Mouse (Mus musculus) retina, postnatal 7 days (tissue): Measurements from ENCODE around the gene Rpl28.

Experiments used
- DNase-seq: peaks from one replicate; pipeline ENCODE4 v3.0.0-alpha.2; 2012; ENCODE audit warnings: low read depth, low spot score

Rpl28 gene

DNA sequence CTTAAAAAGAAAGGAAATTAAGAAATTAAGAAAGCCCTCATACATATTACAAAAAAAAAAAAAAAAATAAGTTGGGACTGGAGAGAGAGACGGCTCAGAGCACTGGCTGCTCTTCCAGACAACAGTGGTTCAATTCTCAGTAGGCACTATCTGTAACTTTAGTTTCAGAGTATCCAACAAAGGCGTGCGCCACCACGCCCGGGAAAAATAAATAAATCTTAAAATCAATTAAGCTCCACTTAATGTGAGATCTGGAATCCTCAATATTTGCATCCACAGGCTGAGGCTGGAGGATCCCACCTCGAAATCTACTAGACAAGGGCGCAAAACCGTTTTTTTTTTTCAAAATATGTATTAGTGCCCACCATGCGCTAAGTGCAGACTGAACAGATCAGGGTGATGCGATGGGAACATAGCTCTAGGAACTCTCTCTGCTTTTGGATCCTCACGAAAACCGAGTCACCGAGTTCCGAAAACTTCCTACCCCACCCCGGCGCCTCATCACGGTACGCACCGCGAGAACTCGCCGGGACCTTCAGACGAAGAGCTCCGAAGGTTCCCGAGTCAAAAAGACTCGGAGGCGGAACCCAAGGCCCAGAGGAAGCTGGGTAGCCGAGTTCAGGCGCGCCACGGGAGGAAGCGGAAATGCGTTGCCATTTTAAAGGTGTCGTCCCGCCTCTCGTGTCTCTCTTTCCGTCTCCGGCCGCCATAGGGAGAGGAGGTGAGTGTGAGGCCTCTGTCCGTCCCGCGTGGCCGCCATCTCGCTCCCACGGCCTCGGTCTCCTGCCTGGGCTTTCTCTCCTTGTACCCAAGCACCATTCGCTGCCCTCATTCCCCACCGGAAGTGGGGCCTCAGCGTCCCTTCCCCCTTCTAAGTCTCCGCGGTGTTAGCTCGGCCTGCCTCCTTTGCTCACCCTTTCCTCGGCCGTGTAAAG is at the start of gene Rpl28:
Gene Rpl28, plus strand, starts transcription at position 597 of the 935 bp plus-strand sequence.
- DNase-seq = peak; percentile 92

DNA sequence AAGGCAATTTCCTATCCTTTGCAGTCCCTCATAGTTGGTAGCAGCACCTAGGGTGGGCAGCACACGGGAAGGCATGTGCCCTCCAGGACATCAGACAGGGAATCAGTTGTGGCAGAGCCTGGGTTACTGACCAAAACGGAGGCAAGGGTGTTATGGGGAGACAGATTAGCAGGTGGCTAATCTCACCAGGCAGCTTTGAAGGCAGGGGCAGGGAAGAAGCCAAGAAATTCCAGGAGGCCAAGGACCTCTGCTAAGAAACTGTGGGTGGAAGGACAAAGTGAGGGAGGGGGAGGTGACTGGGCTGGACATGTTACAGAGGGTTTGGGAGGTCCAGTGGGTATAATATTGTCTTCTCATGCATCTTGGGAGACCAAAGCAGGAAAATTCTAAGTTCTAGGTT is 49.3 kb upstream of the Rpl28 start:
- no peak for DNase-seq

GRCm38 (mm10) chr7:4744886-4745285 is 47.8 kb upstream of the Rpl28 start:
- DNase-seq = no peak

- DNase-seq = no peak
Observed at GRCm38 (mm10) chr7:4746326-4746980, 46.2 kb upstream of the Rpl28 start.

DNA sequence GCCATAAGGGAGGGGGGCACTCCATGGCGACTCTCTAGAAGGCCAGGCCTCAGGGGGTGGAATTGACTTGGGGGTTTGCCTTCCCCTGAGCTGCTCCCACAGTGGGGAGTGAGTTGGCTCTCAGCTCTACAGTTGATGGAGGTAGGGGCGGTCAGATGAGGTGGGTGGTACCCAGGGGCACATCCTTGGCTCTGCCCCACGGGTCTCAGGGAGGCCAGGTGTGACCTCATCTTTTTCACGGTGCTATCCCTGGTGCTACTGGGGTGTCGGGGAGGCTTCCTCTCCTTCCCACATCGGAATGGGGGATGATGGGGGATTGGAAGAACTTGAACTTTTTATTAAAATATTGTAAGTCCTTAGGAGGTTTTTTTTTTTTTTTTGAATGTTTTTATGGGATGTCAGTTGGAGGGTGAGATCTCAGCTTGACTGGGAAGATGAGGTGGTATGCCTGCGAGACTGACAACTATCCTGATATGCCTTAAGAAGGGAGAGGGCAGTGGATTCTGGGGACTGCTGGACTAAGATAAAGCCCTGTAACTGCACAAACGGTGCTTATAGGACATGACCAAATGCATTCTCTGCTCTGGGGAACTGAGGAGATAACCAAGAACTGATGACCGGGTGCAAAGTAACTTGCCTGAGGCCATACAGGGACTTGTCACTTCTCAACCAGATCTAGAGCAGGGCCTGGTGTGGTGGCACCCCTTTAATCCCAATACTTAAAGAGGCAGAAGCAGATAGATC is 45.3 kb upstream of the Rpl28 start:
- no peak for DNase-seq

DNA sequence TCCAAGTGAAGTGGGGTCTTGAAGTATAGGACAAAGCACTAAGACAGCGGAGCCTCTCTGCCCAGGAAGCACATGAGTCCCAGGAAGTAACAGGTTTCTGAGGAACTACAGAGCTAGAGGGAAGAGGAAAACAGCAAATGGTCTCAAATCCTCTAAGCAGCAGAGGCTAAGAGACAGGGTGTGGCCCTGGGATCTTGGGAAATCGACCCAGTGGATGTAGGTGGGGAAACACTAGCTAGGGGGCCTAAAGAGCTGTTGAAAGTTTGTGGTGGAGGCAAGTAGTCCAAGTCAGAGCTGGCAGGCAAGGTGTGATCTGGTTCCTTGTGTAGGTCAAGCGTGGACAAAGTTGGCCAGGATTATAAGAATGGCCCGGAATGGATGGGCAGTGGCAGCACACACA is 44.4 kb upstream of the Rpl28 start:
- DNase-seq = no peak

DNA sequence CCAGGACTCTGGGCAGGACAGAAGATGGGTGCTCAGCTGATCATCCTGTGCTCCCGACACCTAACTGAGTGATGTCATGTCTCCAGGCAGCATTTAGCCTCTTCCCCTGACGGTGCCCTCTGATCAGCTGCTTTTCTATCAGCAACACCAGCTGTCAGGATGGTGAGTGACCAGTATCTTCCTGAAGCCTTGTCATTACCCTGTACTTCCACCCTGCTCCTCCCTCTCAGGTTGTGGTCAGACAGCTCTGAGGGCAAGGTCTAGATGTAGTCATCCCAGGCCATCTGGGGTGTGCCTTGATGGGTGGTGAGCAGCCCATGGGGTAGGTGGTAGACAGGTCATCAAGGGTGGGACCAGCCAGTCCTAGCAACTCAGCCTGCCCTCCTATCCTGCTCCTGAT is 43.5 kb upstream of the Rpl28 start:
- DNase-seq = no peak

GRCm38 (mm10) chr7:4751971-4752820 is 40.5 kb upstream of the Rpl28 start:
- DNase-seq = peak; percentile 35

- peak; percentile 51 for DNase-seq
Observed at GRCm38 (mm10) chr7:4752821-4753570, 39.7 kb upstream of the Rpl28 start, which contains the start of gene Cox6b2. Gene Cox6b2, minus strand, starts transcription at chr7:4753094.

DNA sequence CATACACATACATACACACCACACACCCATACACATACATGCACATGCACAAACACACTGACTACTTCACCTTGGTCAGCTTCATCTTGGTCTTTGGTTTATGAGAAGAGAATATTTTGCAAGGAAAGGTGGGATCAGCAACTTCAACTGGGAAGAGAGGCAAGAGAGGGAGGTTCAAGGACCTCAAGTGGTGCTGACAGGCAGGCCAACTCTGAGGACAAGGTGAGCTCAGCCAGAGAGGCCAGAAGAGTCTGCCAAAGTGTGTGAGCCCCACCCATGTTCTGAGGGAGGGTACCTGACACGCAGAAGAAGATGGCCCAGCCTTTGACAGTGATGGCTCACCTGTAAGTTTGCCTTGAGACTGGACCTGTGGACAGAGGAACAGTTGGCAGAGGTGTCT is 33.0 kb upstream of the Rpl28 start:
- DNase-seq = no peak

DNA sequence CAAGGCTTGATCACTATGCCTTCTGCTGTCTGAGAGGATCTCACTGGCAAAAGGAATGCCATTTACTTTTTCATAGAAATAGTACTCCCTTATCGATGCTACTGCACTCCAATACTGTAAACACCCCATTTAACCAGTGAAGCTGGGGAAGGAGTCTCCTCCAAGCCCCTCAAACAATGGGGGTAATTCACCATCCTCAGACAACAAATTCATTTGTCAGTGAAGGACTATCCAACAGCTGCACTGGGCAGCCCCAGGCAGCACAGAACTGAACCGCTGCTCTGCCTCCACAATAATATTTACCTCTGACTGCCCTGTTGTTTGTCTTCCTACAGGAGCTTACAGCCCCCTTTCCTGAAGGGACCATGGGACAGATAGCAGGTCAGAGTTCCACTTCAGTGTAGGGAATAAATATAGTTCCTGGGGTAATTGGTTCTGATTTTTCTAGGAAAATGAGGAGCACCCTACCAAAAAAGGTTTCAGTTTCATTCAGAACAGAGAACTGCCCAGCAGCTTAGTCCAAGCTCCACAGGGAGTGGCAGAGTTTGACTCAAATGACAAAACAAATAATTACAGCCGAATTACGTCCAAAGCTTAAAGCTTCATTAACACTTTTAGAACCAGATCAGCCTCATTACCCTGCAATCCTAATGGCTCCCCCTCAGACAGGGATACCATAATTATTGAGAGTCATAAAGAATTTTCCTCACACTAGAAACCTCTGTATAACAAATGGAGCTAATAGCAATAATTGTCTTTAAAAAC is 27.5 kb upstream of the Rpl28 start:
- no peak for DNase-seq

DNA sequence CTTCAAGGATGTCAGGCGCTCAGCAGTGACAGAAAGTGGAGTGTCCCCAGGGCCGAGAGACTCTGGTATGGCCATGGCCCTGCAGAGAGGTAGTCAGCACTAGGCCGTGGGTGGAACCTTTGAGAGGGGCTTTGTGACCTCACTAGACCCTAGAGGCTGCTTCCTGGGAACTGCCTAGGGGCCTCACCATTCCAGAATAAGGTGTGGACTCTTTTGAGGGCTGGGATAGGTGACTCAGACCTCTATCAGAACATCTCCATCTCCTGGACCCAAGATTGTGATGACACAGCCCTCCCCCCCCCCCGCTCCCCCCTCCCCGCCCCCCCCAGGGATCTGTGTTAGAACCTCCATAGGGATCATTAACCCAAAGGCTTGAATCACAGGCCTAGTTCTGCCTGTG is 21.5 kb upstream of the Rpl28 start, which contains the start of gene Fam71e2:
Gene Fam71e2, minus strand, starts transcription at position 101 of the 400 bp plus-strand sequence.
- DNase-seq = no peak

DNA sequence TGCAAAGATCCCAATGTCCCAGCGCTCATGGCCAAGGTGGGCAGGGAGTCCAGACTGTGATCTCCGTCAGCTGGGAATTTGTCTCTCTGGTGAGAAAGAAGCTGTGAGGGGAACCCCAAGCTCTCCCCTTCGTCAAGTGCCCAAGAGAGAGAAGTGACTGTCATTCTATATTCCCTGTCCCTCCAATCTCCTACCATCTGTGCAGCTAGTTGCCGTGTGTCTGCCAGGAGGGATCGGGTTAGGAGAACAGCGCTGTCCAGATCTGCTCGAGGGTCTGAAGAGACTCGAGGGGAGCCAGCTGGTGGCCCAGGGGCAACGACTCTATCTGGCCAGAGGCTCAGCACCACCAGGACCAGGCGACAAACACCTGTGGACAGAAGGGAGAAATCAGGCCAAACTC is 16.5 kb upstream of the Rpl28 start:
- no peak for DNase-seq

- DNase-seq = no peak
Observed at GRCm38 (mm10) chr7:4776861-4777830, 15.5 kb upstream of the Rpl28 start.

- DNase-seq = no peak
Observed at GRCm38 (mm10) chr7:4777851-4778637, 14.6 kb upstream of the Rpl28 start.

- no peak for DNase-seq
Observed at GRCm38 (mm10) chr7:4779921-4780320, 12.8 kb upstream of the Rpl28 start.

DNA sequence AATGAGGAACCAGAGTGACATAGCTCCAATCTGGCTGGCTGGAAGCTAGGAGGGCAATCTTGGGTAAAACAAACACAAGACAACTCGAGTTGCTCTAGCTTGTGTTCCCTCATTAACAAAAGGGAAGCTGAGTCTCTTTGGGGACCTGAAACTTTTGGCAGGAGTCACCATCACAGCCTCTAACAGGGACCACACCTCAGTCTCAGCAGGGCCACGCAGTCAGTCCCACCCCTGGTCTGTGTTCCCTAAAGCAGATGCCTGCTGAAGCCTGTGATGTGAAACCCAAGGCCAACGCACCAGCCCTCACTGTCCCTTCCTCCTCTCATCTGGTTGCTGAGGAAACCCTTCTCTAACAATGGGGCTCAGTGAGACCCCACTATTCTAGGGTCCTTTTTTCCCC is 10.5 kb upstream of the Rpl28 start:
- no peak for DNase-seq

GRCm38 (mm10) chr7:4782759-4783158 is 9.9 kb upstream of the Rpl28 start, which contains the start of the genes Il11 and Tmem190:
Gene Il11, minus strand, starts transcription at chr7:4782859.
Gene Tmem190, plus strand, starts transcription at chr7:4782937.
- no peak for DNase-seq
